Mouse (Mus musculus) spleen, postnatal 4 days (tissue): ENCODE measurements around the gene Usp32.
"Not testable (repeated sequence)": the region's sequence is repeated elsewhere in the genome, so short reads cannot be mapped to it uniquely, and the experiment has no call there.

Source experiments
- DNase-seq, 2 experiments: peaks; one replicate each; pipeline ENCODE4 v3.0.0; 2022; ENCODE audit warnings: low spot score in 2 of 2

Usp32 gene

DNA sequence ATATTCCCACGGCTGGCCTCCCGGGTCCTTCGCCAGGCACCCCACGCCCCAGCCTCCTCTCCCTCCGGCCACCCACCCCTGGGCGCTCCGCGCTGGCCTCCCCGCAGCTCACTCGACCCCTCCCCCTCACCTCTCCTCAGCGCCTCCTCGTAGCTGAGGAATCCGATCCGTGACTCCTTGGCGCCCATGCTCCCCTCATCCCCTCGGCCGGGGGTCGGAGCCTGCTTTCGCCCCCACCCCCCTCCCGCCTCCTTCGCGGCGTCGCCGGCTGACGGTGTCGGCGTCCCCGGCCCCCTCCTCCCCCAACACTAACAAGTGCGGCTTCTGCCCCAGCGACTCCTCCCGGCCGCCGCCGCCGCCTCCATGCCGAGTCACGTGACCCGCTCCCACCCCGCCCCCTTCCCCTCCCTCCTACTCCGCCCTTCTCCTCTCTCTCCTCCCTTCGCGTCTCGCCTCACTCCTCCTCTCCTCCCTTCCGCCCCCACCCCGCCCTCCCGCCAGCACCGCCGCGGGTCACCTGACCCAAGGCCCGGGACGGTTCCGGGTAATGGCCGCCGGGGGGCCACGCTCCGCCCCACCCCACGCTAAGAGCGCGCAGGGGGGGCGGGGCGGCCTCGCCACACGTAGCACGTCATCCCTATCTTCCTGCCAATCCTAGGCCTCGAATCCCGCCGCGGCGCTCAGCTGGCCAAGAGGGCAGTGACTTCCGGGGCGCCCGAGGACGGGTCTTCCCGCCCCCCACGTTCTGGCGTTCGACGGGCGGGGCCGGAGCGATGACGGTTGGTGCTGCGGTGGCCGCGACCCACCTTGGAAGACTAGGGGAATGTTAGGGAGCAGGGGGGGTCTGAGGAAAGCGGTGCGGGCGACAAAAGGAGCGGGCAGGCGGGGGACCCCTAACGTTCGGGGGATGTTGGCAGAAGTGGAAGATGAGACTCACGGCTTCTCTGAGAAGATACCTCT is at the start of gene Usp32:
Gene Usp32, minus strand, starts transcription at position 581 of the 960 bp plus-strand sequence.
- DNase-seq = peak; percentile 96 to 97

DNA sequence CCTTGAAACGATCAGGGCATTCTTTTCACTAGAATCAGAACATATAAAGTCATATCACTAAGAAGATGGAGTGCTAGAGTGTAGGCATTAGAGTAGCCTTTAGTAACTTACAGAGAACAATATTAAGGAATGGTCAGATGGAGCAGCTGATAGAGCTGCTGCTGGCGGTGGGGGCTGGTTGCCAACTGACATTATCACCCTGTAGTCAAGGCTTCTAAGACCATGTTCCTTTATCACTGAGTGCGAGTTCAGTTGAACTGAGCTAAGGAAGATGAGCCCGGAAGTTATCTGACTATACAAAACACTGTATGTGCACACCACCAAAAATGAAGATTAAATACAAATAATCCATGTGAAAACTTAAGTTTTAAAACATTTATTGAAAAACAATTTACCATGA is 49.1 kb upstream of the Usp32 start:
- no peak for DNase-seq

DNA sequence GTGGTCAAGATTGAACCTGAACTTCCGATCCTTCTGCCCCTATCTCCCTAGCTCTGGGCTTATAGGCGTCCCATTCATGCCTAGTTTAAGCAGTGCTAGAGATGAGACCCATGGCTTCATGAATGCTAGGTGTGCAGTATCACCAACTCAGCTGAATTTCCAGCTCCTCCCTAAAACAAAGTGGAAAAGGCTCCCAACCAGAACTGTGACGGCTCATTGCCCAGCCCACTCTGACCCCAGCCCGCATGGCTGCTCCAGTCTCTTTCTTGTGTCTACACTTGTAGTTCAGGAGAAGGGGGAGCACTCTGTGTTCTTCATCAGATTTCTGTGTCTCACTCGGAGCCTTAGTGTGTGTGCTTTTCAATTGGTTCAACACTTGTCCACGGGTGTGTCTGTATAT is 44.9 kb upstream of the Usp32 start:
- DNase-seq = no peak

DNA sequence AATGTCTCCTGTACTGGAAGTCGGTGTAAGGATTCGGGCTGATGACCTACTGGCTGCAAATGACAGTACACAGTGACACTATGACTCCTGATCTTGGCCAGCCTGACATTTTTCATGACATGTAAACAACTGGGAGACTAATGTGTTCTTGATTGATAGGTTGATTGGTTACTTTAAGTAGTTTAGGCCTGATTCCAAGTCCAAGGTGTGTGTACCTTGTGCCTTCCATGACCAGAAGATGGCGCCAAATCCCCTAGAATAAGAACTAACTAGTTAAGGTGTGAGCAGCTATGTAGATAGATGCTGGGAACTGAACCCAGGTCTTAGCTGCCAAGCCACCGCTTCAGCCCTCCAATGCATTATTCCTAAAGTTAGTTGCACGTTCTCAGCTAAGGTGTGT is 44.1 kb upstream of the Usp32 start:
- peak; percentile 71 to 85 for DNase-seq

DNA sequence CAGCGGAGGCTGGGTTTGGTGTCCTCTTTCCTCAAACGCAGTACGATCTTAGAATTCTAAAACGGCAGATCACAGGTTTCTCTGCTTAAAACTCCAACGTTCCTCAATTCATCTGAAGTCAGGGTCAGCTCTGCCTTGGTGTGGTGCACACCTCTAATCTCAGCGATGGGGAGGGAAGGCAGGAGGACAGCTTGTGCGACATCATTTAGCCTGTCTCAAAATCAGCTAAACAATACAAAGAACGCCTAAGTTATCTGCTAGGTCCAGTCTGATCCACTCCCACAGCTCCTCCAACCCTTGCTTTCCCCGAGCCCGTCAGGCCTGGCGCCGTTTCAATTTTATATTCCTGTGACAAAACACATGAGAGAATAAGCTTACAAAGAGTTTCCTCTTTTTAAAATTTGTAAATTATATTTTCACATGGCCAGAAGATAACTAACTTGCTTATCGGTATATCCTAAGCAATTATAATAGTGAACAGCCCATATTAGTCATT is 43.4 kb upstream of the Usp32 start:
- DNase-seq = no peak

DNA sequence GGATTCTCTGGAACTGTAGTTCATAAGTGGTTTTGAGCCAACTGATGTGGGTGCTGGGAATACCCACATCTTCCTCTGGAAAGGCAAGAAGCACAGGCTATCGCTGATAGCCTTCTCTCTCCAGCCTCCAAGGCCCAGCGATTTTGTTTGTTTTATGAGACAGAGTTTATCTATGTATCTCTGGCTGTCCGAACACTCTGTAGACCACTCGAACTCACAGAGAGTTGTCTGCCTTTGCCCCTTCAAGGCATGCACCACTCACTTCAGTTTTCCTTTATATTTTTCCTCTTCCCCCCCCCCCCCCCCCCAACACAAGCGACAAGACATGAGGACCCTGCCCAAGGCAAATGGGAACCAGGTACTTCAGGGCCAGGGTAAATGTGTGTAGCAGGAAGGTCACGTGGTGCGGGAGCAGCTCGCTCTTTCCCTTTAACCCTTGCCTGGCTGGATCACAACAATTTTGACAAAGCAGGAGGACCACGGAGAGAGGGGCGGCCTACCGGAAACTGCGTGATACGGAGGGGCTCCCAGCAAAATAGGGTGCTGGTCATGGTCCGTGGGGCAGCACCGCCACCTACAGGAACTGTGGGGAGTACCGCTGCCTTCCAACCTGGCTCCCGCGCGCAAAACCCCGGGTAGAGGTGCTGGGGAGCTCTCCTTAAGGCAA is 42.8 kb upstream of the Usp32 start:
- peak; percentile 74 to 88 for DNase-seq

DNA sequence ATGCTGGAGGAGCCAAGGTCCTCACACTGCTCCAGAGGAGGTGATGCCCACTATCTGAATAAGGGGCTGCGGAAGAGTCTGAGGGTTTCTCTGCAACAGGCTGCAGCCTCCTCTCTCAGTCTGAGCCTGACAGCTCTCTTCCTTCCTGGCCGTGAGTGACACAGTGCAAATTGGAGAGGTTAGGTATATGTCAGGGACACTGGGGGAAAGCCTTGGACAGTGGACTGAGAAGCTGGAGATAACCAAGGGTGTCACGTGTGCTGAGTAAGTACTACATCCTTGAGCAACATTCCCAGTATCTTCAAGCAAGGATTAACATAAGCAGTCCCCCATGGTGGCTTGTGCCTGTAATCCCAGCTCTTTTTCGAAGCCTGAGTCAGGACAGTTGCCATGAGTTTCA is 38.5 kb upstream of the Usp32 start:
- DNase-seq = no peak

DNA sequence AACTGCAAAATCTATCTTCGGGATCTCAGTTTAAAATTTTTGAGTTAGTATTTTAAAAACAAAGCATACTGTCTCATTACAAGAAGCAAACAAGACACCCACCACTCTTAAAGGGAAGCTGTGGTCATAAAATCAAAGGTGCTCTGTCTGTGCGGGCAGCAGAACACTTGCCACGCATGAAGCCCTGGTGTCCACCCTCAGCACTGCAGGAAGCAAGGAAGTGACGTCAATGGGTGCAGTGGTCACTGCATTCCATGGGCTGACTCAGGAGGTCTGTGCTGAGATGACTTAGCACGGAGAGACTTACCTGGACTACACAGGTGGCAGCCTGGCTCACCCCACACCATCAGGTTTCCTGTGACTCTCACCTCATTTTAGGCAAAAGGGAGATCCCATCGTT is 37.8 kb upstream of the Usp32 start:
- DNase-seq = no peak

DNA sequence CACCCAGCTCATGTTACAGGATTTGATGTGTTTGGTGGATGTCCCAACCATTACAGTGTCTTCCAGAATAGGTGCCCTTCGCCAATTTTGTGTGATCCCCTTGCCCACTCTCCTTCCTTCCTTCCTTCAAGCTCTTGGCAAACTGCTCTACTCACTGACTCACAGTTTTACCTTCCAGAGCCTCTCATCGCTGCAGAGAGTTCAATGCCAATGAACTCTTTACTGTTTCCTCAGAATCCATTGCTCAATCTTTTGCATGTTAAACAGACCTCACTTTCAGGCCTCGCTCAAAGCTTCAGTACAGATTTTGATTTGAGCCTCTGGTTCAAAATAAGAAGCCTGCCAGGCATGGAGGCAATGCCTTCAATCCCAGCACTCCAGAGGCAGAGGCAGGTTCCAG is 36.0 kb upstream of the Usp32 start:
- no peak for DNase-seq

DNA sequence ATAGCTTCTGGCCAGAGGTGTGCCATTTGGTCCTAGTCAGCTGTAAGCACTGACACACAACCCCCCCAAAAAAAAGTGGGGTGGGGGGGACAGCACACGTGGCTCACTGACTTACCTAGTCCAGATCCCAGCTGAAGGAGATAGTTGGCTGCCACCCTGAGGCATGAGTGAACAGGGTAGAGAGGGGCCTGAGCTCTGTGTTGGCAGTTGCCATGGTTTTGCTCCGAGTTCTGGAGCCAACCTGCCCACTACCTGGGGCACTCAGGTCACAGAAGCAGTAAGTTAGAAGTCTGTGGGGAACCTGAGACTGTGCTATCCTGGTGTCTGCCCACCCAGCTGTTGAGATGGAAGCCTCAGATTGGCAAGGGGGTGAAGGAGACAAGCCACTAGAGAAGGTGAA is 30.9 kb upstream of the Usp32 start:
- no peak for DNase-seq

DNA sequence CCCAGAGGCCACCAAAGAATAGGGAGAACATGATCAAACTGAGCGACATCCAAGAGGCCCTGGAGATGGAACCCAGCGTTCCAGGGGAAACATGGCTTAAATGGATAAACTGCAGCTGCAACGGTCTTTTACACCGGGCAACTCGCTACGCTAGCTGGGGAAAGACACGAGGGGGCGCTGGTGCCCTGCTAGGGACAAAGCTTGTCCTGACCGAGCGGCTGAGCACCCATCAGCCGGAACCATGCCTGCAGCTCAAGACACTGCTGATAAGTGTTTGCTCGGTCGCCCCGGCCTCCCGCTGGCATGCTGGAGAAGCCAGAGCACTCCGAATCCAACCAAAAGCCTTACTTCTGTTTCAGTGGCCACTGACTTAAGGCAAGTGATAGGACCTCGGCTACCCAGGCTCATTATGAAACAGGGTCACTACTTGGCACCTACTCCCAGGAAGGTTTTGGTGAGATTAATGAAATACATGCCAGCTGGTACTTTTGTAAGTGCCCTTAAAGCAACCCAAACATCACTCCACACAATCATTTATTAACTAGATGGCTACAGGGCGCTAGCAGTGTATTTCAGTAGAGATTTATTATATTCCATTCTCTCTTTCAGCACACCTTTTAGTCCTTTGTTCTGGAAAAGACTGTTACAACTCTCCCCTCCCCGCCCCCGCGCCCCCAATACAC is 30.2 kb upstream of the Usp32 start, which contains the start of gene 1700125H20Rik:
Gene 1700125H20Rik, plus strand, starts transcription at position 347 of the 683 bp plus-strand sequence.
- DNase-seq = peak; percentile 94 to 99

DNA sequence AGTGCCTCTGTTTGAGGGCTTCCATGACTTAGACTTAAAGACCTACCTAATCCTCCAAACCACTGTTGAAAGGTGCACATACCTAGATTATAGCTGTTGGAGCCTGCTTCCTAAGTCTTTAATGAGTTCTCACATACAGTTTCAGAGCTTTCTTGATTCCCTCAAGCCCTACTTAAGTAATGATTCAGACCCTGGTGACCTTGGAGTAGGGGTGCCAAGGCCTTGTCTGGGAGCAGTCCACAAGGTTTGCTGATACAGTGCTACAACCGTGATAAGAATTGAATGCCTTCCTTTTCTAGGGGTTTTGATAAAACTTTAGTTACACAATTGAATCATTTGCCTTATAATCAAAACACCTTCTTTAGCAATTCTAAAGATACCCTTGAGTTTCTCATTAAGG is 27.5 kb upstream of the Usp32 start:
- no peak for DNase-seq

DNA sequence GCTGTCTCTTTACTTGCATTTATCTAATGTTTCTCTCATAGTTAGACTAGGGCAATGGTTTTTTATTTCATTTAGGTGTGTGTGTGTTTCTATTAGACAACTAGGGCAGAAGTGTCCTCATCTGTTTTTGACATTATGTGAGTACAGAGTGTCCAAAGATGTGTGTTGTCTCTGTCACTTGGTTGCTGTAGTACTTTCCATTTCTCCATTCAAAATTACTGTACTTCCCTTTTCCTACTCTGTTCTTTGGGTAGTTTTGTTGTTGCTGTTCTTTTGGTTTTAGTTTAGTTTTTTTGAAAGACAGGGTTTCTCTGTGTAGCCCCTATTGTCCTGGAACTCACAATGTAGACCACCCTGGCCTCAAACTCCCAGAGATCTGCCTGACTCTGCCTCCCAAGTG is 24.4 kb upstream of the Usp32 start:
- no peak for DNase-seq

DNA sequence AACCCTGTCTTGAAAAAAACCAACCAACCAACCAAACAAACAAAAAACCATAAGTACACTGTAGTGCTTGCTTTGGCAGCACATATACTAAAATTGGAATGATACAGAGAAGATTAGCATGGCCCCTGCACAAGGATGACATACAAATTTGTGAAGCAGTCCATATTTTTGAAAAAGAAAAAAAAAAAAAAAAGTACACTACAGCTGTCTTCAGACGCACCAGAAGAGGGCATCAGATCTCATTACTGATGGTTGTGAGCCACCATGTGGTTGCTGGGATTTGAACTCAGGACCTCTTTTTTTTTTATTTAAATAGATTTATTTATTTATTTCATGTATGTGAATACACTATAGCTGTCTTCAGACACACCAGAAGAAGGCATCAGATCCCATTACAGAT is 23.1 kb upstream of the Usp32 start:
- DNase-seq = not testable (repeated sequence)

DNA sequence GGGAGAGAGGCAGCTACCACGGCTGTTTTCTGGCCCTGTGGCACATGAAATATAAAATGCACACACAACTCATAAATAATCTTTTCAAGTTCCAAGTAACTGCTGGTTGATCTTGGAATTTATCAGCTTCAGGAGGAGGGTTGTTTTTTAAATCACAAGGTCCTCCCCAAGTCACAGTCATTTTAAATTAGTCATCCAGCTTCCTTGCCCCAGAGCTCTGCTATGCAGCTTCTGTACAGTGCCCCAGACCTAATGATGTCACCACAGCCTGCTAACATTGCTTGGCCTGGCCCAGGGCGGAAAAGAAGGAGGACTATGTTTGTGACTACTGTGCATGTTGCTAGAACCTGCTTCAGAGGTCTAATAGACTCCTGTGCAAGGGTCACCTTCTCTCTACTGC is 17.3 kb upstream of the Usp32 start:
- DNase-seq = no peak

DNA sequence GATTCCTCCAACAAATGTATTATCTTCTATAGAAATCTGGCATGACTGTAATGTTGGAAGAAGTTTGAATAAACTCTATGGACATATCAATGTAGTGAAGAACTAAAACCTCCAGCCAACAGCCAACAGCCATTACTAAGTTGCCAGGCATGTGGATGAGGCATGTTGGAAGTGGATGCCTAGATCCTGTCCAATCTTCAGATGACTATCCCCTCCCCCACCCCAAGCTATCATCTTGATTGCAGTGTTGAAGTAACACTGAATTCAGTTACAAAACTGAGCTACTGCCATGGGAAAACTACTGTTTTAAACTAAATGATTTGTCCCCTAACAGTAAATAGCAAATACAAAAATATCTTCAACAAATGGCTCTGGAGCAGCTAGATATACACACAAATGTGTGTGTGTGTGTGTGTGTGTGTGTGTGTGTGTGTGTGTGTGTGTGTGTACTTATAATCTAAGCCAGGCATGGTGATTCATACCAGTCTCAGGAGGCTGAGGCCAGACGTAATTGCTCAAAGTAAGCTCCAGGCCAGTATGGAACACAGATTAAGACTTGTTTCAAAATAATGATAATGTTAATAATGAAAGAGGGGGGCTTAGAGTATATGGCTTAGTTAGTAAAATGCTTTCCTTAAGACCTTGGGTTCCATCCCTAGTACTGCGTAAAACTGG is 12.4 kb upstream of the Usp32 start:
- no peak for DNase-seq

DNA sequence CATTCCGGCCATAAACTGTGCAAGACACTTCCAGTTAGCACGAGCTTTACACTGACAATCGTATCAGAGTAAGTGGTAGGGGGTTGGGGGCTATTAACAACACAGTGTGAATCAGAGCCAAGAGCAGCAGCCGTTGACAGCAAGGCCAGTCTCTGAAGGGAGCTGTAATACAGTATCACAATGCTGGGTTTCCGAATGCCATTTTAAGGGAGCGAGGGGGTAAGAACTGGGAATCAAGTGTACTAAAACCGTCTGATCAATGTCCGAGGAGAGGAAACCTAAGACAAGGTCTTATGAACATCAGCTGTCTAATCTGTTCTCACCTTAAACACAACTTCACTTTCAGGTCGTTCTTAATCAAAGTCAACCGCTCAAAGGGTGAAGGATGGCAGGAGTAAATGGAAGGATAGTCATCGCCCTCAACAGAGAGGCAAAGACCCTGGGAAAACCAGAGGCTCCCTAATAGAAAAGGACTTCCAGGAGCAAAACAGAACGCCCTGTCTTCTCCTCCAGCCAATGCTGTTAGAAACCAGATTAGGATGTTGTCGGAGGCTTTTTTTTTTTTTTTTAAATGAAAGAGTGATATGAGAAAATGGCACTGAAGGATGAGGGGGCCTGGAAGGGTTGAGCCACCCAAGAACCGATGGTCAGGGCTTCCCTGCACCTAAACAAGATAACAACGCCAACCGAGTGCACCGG is 1.0 kb downstream of the Usp32 start:
- peak in 1 of 2 experiments; percentile 15 for DNase-seq

DNA sequence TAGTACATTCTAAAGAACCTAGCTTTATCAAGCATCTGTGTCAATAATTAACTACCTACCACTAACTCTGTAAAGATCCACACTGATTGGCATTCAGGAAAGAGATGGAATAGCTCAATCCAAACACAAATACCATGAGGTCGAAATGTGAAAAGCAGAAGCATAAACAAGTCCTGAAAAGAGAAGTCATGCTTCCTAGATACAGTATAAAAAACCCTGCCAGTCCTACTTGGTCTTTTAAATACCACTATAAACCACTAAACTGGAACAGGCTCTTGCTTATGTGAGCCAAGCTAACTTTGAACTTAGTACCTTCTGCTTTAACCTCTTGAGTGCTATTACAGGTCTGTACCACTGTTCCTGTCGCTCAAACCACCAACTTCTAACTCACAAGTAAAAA is 8.4 kb downstream of the Usp32 start:
- no peak for DNase-seq

DNA sequence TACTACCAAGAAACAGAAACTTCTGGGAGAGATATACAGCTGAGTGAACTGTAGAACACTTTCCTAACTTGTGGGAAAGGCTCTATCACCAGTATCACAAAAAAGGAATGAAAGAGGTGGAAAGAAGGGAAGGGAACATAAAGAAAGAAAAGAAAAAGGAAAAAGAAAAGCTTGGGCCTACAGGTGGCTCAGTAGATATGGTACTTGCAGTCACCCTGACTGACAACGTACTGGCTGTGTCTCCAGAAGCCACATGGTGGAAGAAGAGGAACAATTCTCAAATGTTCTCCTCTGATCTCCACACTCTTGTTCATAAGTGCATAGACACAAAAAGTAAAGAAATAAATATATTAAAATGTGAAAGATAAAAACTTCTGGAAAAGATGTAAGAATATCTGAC is 11.1 kb downstream of the Usp32 start:
- no peak for DNase-seq

DNA sequence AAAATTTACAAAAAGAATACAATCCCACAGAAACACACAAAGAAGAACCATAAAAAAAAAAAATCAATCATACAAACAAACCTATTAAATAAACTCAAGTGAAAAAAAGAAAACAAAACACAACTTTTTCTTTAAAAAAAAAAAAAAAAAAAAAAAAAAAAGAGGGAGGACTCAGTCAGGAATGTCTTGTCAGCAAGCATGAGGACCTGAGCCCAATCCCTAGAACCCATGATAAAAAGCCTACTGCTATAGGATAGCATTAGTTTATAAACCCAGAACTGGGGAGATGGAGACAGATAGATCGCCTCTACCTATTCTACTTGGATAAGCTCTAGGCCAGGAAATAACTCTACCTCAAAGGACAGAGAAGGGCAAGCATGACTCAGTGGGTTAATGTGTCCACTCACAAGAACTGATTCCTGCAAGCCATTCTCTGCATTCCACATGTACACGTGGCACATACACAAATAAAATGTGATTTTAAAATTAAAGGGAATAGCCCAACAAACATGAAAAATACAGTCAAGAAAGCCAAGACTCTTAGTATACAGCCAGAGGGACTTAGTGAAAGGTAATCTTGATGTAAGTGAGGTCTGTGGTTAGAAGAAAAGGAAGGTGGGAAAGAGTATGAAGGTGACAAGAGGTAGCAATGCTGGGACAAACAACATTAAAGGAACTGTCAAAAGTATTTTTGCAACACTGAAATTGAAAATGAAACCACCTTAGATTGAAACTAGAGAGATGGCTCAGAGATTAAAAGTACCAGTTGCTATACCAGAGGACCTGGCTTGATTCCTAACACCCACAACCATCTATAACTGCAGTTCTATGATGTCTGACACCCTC is 13.5 kb downstream of the Usp32 start:
- DNase-seq = no peak
